Mouse (Mus musculus) layer of hippocampus, adult 18-20 months (tissue): ENCODE data around the gene Eef1g. TPM values are rescaled to one million over a fixed set of nuclear protein-coding genes. Genes with fewer than 3 reads are reported as not detected.

ENCODE experiments used
- DNase-seq, 2 experiments: peaks; one replicate each; pipeline ENCODE4 v3.0.0; 2022; ENCODE audit warnings: low spot score in 2 of 2
- long read RNA-seq: library from polyadenylated mRNA; stranded (forward); transcript quantifications from one replicate; pipeline ENCODE4 v2.0.0, GENCODE M21; 2021
- total RNA-seq, 2 experiments: library from RNA; stranded (reverse); gene quantifications; 2 replicates each; pipeline ENCODE4 v1.2.3; 2021

The Eef1g gene
- 100 to 1,000 TPM; 257 to 269 TPM for total RNA-seq
- long read RNA-seq, transcript Eef1g-201 (10 exons, 1,864 nt), result major isoform, 142 of 156 reads
- long read RNA-seq, partial matches to known transcripts, result 9 of 156 reads
- long read RNA-seq, other reads (novel, unspliced or antisense), result 4 of 156 reads

DNA sequence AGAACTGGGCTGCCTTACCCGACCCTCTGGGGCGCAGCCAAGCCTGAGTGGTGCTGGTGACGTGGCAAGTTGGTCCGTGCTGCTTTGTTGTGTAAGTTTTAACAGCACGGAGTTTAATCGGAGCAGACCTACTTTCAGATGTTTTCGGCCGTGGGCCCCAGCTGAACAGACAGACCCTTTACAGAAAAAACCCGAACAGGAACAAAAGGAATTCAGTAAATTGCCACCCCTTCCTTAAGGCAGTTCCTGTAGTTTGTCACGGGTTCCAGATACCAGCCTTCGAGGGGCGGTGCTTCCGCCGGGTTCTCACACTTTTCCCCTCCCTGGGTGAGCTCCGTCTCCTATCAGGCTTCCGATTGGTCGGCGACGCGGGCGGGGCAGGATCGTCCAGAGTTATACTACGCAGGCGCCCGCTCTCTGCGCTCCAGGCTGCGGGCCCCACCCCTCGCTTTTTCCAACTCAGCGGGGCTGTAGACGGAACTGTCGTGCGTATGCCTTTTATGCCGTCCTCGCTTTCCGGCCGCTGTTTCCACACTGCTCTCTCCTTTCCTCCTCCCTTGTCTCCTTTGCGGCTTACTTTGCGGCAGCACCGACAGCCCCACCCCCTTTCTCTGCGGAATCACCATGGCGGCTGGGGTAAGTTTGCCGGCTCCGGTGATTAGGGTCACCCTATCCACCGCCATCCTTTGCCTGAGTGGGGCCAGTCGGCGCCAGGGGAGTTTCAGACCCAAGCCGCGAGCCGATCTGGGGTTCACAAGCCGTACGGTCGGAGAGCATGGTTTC is at the start of gene Eef1g:
Gene Eef1g, plus strand, starts transcription at position 452 of the 783 bp plus-strand sequence.
- DNase-seq, result peak; percentile 100

DNA sequence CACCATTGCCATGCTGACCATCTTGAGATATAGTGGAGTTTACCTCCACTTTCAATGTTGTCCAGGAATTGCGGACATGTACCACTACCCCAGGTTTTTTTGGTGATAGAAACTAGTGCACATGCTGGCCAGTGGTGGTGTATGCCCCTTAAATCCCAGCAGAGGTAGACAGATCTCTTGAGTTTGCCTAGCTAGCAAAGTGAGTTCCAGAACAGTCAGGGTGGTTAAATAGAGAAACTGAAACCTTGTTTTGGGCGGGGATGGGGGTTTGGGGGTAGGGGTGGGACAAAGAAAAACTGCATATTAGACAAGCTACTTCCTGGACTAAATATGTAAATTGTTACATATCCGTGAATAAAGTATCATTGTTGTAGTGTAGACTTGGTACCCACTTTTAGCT is 47.8 kb upstream of the Eef1g start:
- no peak for DNase-seq

DNA sequence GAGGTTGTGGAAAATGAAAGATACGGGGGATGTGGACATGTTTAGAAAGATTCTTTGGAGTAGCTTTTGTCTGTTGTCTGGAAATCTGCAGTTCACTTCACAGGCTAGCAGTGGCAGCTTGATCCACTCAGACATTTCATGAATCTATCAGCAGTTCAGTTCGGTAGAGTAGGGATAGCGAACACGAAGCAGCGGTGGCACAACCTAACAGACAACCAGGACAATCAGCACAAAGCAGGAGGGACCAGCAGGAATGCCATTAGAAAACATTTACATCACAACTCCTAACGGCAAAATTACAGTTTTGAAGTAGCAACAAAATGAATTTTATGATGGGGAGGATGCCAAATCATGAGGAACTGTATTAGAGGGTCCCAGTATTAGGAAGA is 47.2 kb upstream of the Eef1g start:
- DNase-seq, result no peak

- peak; percentile 90 to 96 for DNase-seq
Observed at GRCm38 (mm10) chr19:8920073-8920736, 46.6 kb upstream of the Eef1g start, which contains the start of gene B3gat3. B3gat3 (plus strand) TSS chr19:8920374.

GRCm38 (mm10) chr19:8920836-8921291 is 46.0 kb upstream of the Eef1g start:
- DNase-seq, result no peak

- DNase-seq, result no peak
Observed at GRCm38 (mm10) chr19:8921741-8922140, 45.1 kb upstream of the Eef1g start.

DNA sequence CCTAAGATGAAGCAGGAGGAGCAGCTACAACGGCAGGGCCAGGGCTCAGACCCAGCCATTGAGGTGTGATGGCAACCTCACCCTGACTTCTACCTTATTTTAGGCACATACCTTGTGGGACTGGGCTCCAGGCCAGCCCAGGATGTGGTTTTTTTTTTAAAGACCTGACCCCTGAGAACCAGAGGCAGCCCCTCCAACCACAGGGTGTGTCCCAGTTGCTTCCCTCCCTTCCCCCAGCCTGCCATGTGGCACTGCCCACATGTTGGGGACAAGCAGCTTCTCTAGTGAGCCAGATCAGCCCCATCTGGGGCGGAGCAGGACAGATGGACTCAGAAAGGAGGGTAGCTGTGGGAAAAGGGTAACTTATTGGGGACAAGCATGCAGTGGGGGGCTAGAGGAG is 40.1 kb upstream of the Eef1g start:
- DNase-seq, result no peak

- no peak for DNase-seq
Observed at GRCm38 (mm10) chr19:8927891-8928525, 38.8 kb upstream of the Eef1g start.

DNA sequence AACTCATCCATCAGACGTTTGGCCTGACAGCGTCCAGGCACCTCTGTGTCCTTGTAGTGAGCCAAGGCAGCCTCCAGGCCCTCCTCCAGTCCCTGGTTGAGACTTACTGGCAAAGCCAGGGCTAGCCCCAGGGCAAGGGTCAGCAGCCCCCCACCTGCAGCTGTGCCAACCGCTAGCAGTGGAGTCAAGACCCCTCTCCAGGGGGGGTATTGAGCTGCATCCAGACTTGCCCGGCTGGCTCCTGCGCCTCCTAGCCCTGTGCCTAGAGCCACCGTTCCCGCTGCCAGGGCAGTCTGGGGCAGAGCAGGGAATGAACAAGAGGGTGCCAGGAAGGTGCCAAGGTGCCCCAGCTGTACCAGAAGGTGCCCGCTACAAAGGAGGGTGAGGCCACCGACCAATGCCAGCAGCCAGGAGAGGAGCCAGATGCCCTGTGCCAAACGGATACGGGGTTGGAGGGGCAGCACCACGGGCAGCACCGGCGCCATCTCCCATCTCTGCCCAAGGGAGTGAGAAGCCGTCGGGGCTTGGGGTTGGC is 38.1 kb upstream of the Eef1g start:
- no peak for DNase-seq

- peak in 1 of 2 experiments; percentile 60 for DNase-seq
Observed at GRCm38 (mm10) chr19:8929224-8930088, 37.4 kb upstream of the Eef1g start, which contains the start of the genes Rom1 and Eml3. Rom1 (minus strand) TSS chr19:8929356. Eml3 (plus strand) TSS chr19:8929552.

- DNase-seq, result no peak
Observed at GRCm38 (mm10) chr19:8930117-8930516, 36.7 kb upstream of the Eef1g start.

GRCm38 (mm10) chr19:8930771-8931170 is 36.1 kb upstream of the Eef1g start:
- no peak for DNase-seq

DNA sequence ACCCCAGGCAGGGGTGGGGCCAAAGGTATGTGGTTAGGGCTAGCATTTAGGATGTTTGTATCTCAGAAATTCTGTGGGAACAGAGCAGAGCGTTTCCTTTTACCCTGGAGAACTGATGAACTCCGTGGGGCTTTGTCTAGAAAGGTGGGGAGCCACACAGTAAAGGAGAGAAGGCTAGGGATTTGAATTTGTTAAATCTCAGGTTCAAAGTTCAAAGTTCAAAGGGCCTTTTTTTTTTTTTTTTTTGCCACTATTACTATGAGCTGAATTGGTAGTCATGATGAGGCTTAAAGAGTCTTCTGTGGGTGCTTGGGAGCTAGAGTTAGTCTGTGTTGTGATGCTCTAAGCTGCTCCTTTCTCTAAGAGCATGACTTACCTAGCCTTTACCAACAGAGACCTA is 30.1 kb upstream of the Eef1g start:
- DNase-seq, result no peak

GRCm38 (mm10) chr19:8940526-8941133 is 26.2 kb upstream of the Eef1g start:
- no peak for DNase-seq

GRCm38 (mm10) chr19:8941136-8941514 is 25.7 kb upstream of the Eef1g start:
- no peak for DNase-seq

GRCm38 (mm10) chr19:8941515-8942217 is 25.2 kb upstream of the Eef1g start, which contains the start of gene Mta2:
Mta2 (plus strand) TSS chr19:8941875.
- DNase-seq, result peak; percentile 91 to 95

GRCm38 (mm10) chr19:8942276-8942964 is 24.4 kb upstream of the Eef1g start:
- peak in 1 of 2 experiments; percentile 49 for DNase-seq

- no peak for DNase-seq
Observed at GRCm38 (mm10) chr19:8943047-8943446, 23.8 kb upstream of the Eef1g start.

GRCm38 (mm10) chr19:8944062-8944461 is 22.8 kb upstream of the Eef1g start:
- no peak for DNase-seq
